Mouse (Mus musculus): ENCODE data around the gene Gm11564.
"Not testable (repeated sequence)": the region's sequence is repeated elsewhere in the genome, so short reads cannot be mapped to it uniquely, and the experiment has no call there.

DNA sequence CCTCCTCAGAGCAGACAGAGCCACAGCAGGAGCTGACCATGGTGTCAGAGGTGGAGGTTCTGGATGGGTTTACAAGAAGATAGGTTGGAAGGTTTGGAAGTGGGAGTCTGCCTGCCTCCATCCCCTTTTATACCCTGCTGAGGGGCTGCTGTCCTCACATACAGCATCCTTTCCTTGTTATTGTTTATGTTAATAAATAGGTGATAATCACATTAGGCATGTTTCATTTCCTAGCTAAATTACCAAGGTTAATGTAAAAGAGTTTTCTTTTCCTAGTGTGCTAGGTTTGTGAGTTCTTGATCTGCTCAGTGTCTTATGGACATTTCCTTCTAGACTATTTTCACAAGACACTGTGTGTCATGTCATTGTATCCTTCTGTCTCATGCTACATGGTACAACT is 5.7 kb downstream of the Gm11564 start, which contains the start of gene Krtap4-13:
- TF ChIP-seq POLR2A (IDR thresholded peaks at IDR 0.05; ENCODE audit: low read depth, low read length); CTCF (IDR thresholded peaks at IDR 0.05; ENCODE audit: borderline replicate concordance, insufficient read depth, low read length): not testable (repeated sequence)
